Mouse (Mus musculus) stomach, embryonic 14.5 days (tissue): ENCODE data around the gene Gm8251. TPM values are rescaled to one million over a fixed set of nuclear protein-coding genes. Genes with fewer than 3 reads are reported as not detected.

Experiments used
- polyA plus RNA-seq: library from polyadenylated mRNA; unstranded; fragments of >200 nt; fragmentation: Nextera tagmentation; extraction: Ambion mirVana; gene quantifications from 2 replicates; pipeline ENCODE4 v1.2.1, GENCODE M21; 2014

Gm8251 gene
- polyA plus RNA-seq, 1 experiment from 2014 or later, result 0.23 TPM

Other genes starting within 250 kb of the Gm8251 start
- gene Uxs1, start 234.1 kb downstream of the Gm8251 start, polyA plus RNA-seq, result 16.9 and 17.4 TPM in 2 replicates
- 60.4 and 63.6 TPM in 2 replicates for gene Tpp2, start 128.3 kb downstream of the Gm8251 start, polyA plus RNA-seq
- 0.48 and 0.88 TPM in 2 replicates for gene Mettl21c, start 41.9 kb downstream of the Gm8251 start, polyA plus RNA-seq
- gene Tex30, start 40.5 kb upstream of the Gm8251 start, polyA plus RNA-seq, result 73.4 and 77.6 TPM in 2 replicates
- 59.9 and 65.5 TPM in 2 replicates for gene Kdelc1, start 56.9 kb upstream of the Gm8251 start, polyA plus RNA-seq
- gene Bivm, start 57.0 kb upstream of the Gm8251 start, polyA plus RNA-seq, result 23.9 and 24.2 TPM in 2 replicates
- gene Ercc5, start 85.8 kb upstream of the Gm8251 start, polyA plus RNA-seq, result 24.6 and 24.8 TPM in 2 replicates
- 0.10 TPM in 1 of 2 replicates, not detected in the other for gene Mettl21e, start 157.0 kb upstream of the Gm8251 start, polyA plus RNA-seq